Mouse (Mus musculus) retina, embryonic 14.5 days (tissue): ENCODE measurements around the gene Nxn.
A peak's percentile ranks its signal among the peaks of the same experiment; 100 is the strongest.

Experiments
- DNase-seq: peaks from one replicate; pipeline ENCODE4 v3.0.0-alpha.2; 2015; ENCODE audit warnings: low spot score

Gene Nxn

DNA sequence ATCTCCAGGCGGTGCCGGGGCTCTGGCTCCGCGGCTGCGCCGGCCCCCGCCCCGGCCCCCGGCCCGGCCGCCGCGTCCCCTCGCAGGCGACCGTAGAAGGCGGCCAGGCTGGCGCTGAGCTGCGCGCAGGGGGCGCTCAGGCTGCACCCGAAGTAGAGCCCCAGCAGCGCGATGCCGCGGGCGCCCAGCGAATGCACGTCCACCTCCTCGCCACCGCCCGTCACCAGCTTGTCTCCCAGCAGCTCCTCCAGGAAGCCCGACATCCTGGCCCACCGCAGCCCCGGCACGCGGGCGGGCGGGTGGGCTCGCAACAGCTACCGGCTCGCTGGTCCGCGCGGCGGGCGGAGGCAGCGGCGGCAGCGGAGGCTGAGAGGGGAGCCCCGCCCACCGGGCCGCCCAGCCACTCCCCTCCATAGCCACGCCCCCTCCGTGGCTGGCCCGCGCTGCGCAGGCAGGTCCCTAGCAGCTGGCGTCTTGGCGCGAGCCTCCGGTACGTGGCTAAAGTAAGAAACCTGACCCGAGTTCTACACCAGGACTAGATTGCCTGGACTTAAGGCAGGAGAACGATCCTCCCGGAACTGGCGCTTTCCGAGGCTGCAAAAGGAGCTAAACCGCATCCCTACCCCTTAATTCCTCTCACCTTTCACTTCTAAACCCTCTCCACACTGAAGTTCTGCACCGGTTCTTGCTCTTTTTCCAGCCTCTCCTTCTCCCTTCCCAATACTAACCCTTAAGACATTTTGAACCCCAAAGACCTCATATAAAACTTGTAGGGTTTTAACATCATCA is at the start of gene Nxn:
TSS of gene Nxn (minus strand) at position 343 of the 789 bp plus-strand sequence.
- peak; percentile 94 for DNase-seq

DNA sequence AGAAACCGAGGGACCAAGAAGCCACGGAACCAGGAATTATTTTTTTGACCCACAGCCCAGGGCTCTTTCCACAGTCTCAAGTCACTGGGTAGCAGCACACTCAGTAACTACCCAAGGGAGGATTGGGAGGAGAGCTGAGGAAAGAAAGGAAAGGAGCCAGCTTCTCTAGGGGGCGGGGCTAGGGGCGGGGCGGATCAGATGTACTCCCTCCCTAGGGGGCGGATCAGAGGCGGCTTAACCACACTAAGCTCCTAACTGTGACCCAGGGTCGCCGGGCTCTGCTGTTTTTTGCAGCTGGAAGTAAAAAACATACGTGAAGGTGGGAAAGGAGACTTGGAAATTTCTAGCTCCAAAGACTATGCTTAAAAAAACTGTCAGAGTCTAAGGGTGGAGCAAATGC is 47.3 kb upstream of the Nxn start:
- DNase-seq: peak; percentile 71

DNA sequence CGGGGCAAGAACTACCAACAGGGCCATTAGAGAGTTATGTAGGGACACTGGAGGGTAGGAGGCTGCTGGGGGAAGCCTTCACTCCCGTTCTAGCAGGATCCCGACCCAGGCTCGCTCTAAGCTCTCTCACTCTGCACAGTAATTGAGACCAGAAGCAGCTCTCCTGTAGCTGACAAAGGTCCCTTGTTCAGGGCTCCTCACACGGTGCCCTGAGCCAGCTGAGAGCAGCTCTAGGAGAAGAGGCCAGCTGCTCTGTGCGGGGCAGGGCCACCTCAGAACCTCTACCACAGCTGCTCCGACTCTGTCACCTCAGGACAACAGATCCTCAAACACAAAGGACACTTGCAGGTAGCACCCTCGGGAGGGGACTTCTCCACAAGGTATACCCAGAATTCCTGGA is 46.5 kb upstream of the Nxn start:
- no peak for DNase-seq

DNA sequence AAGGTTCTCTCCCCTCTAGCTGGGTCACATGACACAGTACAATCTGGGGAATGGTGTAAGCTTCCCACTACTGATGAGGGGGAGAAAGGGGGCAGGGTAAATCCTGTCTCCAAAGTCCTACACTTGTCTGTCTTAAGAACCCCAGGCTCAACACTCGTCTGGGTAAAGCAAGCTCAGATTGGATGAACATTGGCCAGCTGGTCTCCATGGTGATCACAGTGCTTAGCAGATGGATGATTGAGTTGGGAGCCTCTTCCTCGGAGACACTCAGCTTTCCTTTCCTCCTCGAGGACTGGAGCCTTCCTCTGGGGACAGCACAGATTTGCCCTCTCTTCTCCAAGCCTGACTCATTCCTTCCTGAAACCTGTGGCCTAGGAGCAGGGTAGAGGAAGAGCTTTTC is 40.7 kb upstream of the Nxn start:
- DNase-seq: peak; percentile 24

DNA sequence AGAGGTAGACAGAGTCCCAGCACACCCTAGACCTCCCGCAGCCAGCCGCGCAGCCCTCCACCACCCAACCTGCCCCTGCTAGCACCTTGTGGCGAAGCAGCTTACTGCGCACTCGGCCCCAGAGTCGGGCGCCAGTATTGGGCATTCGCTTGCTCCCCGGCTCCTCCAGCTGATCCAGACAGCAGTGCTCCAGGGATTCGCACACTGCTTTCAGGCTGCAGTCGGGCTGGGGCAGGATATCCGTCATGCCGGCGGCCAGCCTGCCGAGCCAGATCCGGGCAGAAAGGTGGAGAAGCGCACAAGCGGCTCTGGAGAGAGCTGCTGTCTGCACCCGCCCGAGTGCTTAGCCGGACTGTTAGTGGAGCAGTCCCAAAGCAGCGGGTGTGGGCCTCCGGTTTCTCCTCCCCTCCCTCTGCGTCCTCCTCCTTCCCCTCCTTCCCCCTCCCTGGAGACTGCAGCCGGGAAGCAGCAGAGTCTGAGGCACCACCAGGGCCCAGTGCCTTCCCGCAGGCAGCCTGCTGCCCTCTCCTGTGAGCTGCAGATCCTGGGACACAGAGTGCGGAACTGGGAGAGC is 38.0 kb upstream of the Nxn start:
- peak; percentile 59 for DNase-seq

DNA sequence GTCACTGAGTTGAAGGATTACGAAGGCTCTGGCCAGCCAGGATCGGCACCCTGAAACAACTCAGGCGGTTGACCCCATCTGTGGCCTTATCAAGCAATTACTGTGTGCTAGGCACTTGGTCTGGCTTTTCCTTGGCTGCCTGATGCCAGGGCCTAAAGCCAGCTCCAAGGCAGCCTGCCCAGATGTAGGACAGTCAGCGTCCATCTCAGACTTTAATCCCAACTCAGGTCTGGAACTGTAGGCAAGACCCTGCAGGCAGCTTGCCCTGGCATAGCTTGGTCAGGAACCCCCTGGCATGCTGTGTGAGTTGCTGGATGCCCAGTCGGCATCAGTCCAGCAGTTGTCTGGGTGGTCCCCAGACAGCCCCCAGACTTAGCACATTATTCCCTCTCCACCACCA is 37.1 kb upstream of the Nxn start:
- DNase-seq: no peak

DNA sequence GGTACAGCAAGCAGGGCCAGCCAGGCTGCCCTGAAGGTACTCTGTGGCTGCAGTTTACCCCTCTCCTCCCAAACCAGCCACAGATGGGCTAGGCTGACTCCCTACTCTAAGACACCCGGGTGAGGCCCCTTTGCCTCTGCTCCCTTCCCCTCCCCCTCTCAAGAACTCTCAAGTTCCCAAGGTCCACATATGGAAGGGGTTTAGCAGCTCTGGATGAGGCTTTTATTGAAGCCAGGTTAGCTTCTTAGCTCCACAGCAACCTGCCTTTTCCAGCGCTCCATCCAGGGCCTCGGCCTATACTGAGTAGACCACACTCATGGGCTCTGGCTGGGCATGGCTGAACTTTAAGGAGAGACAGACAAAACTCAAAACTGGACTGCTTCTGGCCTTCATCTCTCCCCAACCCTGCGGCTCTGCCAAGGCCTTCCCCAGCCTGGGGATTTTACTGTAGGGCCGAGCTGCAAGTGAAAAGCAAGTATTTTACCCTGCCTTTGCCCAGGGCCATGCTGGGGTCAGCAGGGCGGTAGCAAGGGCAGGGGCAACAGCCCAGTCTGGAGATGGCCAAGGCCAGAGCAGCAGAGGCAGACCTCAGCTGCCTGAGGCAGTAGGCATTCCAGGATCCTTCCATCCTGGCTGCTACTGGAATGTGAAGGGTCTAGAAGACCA is 31.2 kb upstream of the Nxn start:
- DNase-seq: no peak

DNA sequence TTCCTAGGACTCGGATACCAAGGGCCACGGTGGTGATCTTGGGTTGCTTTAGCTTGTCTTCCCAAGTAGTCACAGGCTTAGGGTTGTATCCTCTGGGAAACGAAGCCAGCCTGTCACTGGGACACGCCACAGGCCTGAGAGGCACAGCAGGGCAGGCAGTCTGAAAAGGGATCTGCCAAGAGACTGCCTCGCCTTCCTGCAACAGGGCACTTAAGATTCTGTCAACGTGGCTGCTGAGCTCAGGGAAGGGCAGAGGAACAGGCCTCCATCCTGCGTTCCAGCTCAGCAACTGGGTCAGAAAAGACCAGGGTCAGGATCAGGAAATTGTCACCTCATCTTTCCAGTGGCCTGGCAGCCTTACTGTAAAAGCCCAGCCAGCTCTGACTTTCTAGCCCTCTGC is 30.6 kb upstream of the Nxn start:
- no peak for DNase-seq

DNA sequence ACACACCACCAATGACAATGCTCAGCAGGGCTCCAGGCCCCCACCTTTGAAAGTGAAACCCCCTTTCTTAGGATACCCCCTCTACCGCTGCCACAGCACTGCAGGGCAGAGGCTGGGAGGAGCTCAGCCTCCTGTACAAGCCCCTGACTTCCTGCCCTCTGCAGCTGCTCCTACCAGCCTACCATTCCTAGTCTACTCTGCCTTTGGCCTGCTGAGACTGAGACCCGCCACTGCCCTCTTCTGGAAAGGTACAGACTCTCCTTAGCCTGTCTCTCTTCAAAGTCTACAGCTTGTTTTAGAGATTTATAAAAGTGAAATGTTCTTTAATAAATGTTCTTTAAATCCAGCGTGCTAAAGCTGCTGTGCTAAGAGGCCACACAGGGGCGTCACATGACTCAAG is 30.1 kb upstream of the Nxn start:
- DNase-seq: no peak

DNA sequence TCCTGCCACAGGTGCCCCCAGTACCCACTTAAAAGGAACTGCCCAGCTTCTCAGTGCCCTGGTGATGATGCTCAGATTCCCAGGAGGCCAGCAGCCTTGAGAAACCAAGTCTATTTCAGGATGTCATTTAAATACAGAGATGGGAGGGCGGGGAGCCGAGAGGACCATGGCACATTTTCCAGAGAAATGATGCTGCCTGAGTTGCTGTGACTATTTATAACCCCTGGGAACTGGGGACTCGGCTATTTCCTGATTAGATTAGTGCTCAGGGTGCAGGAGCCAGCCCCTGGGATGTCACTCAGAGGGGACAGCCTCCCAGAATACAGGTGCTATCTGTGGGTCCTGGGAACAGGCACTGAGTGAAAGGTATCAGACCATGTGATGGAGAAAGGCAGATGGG is 28.8 kb upstream of the Nxn start:
- no peak for DNase-seq

DNA sequence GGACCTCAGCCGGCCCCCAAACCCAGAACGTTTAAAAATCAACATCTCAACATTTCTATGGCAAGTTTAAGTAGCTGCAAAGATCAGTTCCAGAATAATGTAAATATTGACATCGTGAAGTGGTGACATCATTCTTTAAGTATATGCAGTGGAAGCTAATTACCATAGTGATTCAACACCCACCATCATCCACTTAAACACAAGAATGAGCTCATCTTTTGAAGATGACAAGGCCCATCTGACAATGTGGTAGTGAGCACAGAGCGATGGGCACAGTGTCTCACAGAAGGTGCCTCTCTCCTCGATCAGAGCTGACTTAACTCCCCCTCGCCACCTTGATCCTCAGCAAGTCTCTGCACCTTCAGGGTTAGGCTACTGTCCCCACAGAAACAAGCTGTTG is 26.8 kb upstream of the Nxn start:
- DNase-seq: no peak

DNA sequence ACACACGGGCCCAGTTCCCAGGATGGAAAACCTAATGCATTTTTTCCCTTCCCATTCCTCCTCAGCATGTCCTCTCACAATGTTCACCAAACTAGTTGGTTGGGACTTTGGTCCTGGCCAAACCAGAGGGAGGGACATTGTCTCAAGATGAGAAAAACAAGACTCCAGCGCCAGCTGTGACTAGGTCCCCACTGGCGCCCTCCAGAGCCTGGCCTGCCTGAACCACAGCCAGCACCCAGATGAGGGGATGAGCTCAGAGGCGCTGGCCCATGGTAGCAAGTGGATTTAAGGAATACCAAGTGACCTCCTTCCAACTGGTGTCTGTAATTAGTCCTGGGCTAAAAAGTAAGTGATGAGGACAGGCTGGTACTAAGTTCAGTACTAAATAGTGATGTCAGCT is 22.0 kb upstream of the Nxn start:
- DNase-seq: no peak

DNA sequence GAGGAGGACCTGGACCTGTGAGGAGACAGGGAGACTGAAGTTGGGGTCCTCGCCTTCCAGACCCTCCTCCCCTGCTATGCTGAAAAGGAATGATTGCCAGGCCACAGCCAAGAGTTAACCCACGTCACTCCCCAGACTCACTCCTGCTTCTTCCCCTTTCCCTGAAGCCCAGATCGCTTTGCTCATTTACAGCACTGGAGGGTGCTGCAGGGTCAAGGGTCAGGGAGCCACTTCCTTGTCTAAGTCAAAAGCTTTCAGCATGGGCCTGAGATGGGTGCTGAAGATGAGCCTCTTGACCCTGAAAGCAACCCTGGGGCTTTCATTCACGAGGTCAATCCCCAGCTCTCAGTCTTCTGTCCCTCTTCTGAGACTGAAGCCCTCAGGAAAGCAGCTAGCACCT is 20.2 kb upstream of the Nxn start:
- no peak for DNase-seq

DNA sequence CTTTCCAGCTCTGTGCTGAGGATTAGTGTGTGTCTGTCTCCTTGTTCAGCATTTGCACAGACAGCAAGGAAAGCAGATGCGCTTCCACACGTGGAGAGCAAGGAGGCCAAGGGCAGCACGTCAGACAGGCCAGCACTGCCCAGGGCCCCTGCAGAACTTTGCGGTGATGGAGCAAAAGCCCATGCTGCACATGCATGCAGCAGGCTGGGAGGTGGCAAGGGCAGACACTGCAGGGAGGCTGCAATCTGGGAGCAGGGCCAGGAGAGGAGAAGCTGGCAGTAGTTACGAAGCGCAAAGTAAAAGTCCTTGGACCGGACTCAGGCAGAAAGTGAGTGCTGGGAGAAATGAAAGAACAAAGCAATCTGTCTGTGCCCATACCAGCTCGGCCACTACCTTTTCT is 19.5 kb upstream of the Nxn start:
- no peak for DNase-seq

DNA sequence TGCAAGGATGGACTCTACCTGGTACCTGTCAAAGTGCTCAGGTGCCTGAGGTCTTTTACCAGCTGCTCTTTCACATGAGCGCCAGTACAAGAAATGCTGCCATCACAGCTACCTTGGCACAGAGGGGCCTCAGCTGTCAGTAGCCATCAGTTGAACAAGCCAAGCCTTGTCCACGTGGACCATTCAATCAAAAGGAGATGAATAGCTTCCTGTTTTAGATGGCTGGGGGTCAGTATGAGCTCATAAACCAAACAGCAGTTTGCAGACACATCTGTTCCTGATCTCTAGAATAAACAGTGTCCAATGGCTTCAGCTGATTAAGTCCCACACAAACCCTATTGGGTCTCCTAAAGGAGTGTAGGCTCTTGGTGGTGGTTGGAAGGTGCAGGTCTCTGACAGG is 17.0 kb upstream of the Nxn start:
- DNase-seq: no peak

DNA sequence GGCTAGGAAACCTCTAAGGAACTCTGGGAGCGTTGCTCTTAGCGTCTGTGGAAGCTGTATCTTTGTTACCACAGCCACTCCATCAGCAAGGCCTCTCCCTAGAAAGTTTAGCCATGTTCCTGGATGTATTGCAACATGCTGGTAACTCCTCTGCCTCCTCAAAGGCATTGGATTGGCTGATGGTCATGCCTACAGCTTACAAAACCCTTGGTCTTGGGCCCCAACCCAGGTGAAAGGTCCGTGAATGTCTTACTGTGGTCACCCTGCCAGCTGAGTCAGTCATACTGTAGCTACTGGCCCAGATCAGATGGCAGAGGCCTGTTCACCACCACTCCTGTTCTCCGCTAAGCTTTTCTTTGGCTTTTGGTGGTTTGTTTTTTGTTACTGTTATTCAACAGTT is 16.1 kb upstream of the Nxn start:
- DNase-seq: no peak

DNA sequence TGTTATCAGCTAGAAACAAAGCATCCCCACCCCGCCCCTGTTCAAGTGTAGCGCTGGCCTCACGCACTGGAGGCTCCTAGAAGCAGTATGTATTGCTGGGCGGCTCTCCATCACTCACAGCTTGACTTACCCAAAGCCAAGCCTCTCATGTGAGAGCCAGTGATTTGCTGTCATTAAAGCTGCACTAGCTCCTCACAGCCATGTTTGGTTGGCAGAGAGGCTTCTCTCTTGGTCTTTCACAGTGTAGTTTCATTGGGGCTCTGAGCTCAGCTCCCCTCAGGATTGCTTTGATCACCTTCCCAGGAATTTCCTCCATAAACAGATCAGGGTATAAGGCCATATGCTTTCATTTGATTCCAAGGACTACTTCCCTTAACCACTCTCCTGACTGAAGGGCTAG is 14.3 kb upstream of the Nxn start:
- DNase-seq: no peak

DNA sequence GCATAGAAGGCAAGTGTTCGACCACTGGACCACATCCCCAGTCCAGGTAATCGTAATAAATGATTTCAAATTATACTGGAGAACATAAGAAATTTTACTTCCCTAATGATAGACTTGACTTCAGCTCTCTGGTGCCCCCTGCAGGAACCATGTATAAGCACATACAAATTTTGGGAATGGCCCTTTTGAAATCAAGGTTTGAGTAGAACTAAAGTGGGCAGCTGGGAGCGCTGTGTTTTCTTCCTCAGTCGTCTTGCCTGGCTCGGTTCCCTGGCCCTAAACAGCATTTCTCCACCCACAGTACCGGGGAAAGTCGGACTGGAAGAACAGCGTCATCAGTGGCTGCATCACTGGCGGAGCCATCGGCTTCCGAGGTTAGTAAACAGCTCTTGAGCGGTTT is 11.9 kb upstream of the Nxn start:
- peak; percentile 77 for DNase-seq

DNA sequence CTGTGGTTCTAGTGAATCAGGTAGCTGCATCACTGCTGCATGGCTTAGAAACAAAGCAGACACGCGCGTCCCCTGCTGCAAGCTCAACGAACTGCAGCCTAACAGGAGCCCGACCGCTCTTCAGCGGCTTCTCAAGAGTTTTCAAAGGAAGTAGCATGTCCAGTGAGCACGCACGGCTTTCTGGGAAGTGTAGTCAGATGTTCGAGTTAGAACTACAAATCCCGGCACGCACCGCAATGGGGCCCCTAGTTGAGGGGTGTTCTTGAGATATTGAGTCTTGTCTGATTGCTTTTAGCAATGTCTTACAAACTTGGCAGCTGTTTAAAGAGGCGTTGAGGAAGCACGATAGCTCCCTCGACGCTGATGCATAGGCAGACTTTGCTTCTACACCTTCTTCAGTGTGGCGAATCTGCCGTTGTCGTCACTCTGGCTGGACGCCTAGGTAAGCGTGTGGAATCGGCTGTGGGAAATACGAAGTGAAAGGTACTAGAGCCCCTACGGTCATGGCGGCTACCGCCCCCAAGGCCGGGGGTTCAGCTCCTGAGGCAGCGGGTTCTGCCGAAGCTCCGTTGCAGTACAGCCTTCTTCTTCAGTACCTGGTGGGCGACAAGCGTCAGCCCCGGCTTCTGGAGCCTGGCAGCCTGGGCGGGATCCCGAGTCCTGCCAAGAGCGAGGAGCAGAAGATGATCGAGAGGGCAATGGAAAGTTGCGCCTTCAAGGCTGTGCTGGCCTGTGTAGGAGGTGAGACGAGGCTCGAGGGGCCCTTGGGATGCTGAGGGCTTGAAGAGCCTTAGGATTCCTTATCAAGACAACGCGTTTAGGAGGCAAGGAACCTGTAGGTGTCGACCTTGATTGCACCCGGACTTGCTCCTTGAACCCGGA is 8.0 kb upstream of the Nxn start, which contains the start of gene Timm22:
TSS of gene Timm22 (plus strand) at position 251 of the 882 bp plus-strand sequence.
- peak; percentile 99 for DNase-seq

DNA sequence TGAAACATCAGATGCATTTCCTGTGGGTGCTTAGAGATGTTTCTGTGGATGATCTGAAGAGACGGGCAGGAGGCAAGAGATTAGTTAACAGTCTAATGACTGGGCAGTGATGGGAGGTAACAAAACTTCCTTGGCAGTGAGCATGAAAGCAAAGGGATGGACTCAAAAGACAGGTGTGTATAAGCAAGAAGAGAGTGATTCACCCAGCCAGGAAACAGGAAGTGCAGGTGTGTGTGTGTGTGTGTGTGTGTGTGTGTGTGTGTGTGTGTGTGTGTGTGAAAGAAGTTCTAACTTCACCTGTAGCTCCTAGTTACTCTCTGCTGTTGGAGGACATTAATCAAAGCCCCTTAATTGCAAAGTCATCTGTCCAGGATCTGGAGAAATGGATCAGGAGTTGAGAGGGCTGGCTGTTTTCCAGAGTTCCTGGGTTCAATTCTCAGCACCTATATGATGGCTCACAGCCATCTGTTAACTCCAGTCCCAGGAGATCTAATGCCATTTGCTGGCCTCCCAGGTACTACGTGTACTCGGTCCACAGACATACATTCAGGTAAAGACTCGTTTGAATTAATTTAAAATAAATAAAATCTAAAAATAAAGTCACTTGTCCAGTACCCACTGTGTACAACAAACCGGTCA is 6.8 kb upstream of the Nxn start:
- no peak for DNase-seq

DNA sequence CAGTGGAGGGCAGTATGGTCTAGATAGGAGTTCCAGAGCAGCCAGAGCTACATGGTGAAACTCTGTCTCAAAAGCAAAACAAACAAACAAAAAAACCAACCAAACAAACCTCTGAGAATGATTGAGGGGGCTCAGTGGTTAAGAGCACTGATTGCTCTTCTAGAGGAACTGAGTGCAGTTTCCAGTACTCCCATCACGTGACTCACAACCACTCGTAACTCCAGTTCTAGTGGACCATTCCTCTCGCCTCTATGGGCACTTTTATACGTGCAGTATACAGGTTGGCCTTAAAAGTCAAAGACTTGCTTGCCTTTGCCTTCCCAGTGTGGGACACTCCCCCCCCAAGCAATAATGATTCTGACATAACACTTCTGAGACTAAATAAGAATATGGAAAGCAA is 6.2 kb upstream of the Nxn start:
- no peak for DNase-seq

DNA sequence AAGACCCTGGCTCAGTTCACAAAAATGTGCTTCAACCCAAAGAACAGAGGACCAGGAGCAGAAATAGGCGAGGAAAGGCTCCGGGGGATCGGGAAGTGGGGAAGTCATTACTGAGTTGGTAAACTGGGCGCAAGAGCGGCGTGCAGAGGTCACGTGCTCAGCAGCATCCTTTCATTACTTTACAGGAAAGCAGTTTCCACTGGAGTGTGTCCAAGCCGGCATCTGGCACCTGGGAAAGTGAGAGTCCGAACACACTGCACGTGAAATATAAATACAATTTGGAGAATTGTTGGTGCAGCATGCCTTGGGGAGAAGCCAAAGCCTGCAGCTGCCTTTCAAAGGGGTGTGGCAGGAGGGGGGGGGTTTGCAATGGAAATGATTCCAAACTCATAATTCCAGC is 2.5 kb upstream of the Nxn start:
- no peak for DNase-seq
